In genomic region chr16:56715608-56716007, GRCm38 (mm10) we compare ENCODE assay signal across 9 mouse cellular contexts. TPM values are rescaled to one million over a fixed set of nuclear protein-coding genes. Genes with fewer than 3 reads are reported as not detected.
A peak's percentile ranks its signal among the peaks of the same experiment; 100 is the strongest.
DNase-seq lines count a peak whose midpoint lies in the region; ATAC-seq and TF ChIP-seq lines count a peak whose summit lies in the region.
"Had no signal": no experiment of that assay in that cellular context is flagged by ENCODE, and none has a peak within 500 bp of the region (broad histone marks: within the 10 kb centered on the region; RNA-seq: fewer than 3 reads in every experiment).

No protein-coding gene starts in this region.

- H3K27me3 ChIP-seq in heart, embryonic 13.5 days (replicated peaks), result no peaks in the 10 kb centered on the region
- H3K27me3 ChIP-seq in intestine, embryonic 14.5 days (replicated peaks; ENCODE audit: control insufficient read depth, insufficient read depth, low read length), result no peaks in the 10 kb centered on the region
- H3K27me3 ChIP-seq in midbrain, embryonic 16.5 days (ENCODE audit: control insufficient read depth, insufficient read depth, low read depth, low read length), result no peaks in the 10 kb centered on the region

- peak overlapping the region; percentile 94 for H3K9ac ChIP-seq in heart, embryonic 13.5 days
- no peak overlapping the region for H3K9ac ChIP-seq in intestine, embryonic 14.5 days (ENCODE audit: low read length)
- no peak overlapping the region for H3K9ac ChIP-seq in midbrain, embryonic 16.5 days (ENCODE audit: low read depth, low read length)

- peak overlapping the region; percentile 81 for H3K4me2 ChIP-seq in heart, embryonic 13.5 days
- H3K4me2 ChIP-seq in intestine, embryonic 14.5 days (ENCODE audit: low read length), result peak overlapping the region; percentile 73
- peak overlapping the region; percentile 77 for H3K4me2 ChIP-seq in midbrain, embryonic 16.5 days (ENCODE audit: low read length)

- TF ChIP-seq CTCF in cortical plate, adult 2 months (IDR thresholded peaks at IDR 0.05; ENCODE audit: extremely low read depth, insufficient read depth, low read length), result no peak

- peaks cover 31% of the 10 kb centered on the region for H3K36me3 ChIP-seq in heart, embryonic 13.5 days
- H3K36me3 ChIP-seq in intestine, embryonic 14.5 days (ENCODE audit: control insufficient read depth, insufficient read depth, low read length), result peaks cover 21% of the 10 kb centered on the region
- 0 out of 2 replicates have a peak, but pooled peaks cover 2% of the 10 kb centered on the region for H3K36me3 ChIP-seq in midbrain, embryonic 16.5 days (ENCODE audit: control insufficient read depth, insufficient read depth, low read length)

- WGBS in heart, embryonic 13.5 days, result 55% methylated on average over 3 of the region's 3 CpGs
- WGBS in intestine, embryonic 14.5 days, result 67% methylated on average over 3 of the region's 3 CpGs
- WGBS in midbrain, embryonic 16.5 days, result 74% methylated on average over 3 of the region's 3 CpGs

- no peak for TF ChIP-seq POLR2A in cortical plate, adult 2 months (IDR thresholded peaks at IDR 0.05; ENCODE audit: extremely low read depth, insufficient read depth, low read length)

- peak overlapping the region; percentile 79 for H3K4me3 ChIP-seq in heart, embryonic 13.5 days
- H3K4me3 ChIP-seq in cortical plate, adult 2 months (ENCODE audit: insufficient read depth, low read length), result peak overlapping the region; percentile 49; the same call in 1 of the 2 replicates
- H3K4me3 ChIP-seq in intestine, embryonic 14.5 days (ENCODE audit: low read depth, low read length), result peak overlapping the region; percentile 87; the same call in 1 of the 2 replicates
- H3K4me3 ChIP-seq in midbrain, embryonic 16.5 days (ENCODE audit: low read depth, low read length), result peak overlapping the region; percentile 76; the same call in 1 of the 2 replicates

- peak overlapping the region; percentile 99; the same call in 1 of the 2 replicates for H3K27ac ChIP-seq in heart, embryonic 13.5 days (replicated peaks)
- no peak overlapping the region for H3K27ac ChIP-seq in cortical plate, adult 2 months (ENCODE audit: insufficient read depth, low read length)
- H3K27ac ChIP-seq in intestine, embryonic 14.5 days (ENCODE audit: low read depth), result no peak overlapping the region
- no peak overlapping the region for H3K27ac ChIP-seq in midbrain, embryonic 16.5 days (ENCODE audit: low read length)

- H3K9me3 ChIP-seq in heart, embryonic 13.5 days, result no peaks in the 10 kb centered on the region
- H3K9me3 ChIP-seq in intestine, embryonic 14.5 days (ENCODE audit: control insufficient read depth, low read length), result no peaks in the 10 kb centered on the region
- no peaks in the 10 kb centered on the region for H3K9me3 ChIP-seq in midbrain, embryonic 16.5 days (replicated peaks; ENCODE audit: control insufficient read depth, low read length, poor library complexity, severe bottlenecking)

- peaks cover 28% of the 10 kb centered on the region for H3K4me1 ChIP-seq in heart, embryonic 13.5 days
- H3K4me1 ChIP-seq in cortical plate, adult 2 months (ENCODE audit: control insufficient read depth, insufficient read depth, low read length), result peaks cover 4% of the 10 kb centered on the region; the same call in 1 of the 2 replicates
- peaks cover 16% of the 10 kb centered on the region for H3K4me1 ChIP-seq in intestine, embryonic 14.5 days (replicated peaks; ENCODE audit: control insufficient read depth, insufficient read depth, low read length)
- peaks cover 21% of the 10 kb centered on the region for H3K4me1 ChIP-seq in midbrain, embryonic 16.5 days (ENCODE audit: control insufficient read depth, insufficient read depth, low read length)

- intact Hi-C loops in heart, postnatal 25 days (cut with DNase I), result loop anchor here (5.0 kb wide), 1 partner anchor 407 kb away; the partner anchor contains the start of gene Tomm70a
- intact Hi-C loops in gastrocnemius, postnatal 36 days (cut with DNase I), result no loop called here

- no peak for DNase-seq in heart, postnatal 25 days (ENCODE audit: low spot score)
- no peak for DNase-seq in intestine, embryonic 14.5 days (ENCODE audit: low spot score)
- no peak for DNase-seq in gastrocnemius, postnatal 36 days
- DNase-seq in embryo, embryonic 10 days (ENCODE audit: low spot score), result no peak
- no peak for DNase-seq in spleen, adult 18-20 months
- DNase-seq: embryo, embryonic 11 days had no signal

- no peak for ATAC-seq in heart, embryonic 13.5 days (ENCODE audit: extremely low read depth, insufficient number of reproducible peaks, low FRiP score, low TSS enrichment)
- ATAC-seq in intestine, embryonic 14.5 days (replicated peaks; ENCODE audit: low FRiP score, low TSS enrichment, low read depth), result no peak
- no peak for ATAC-seq in midbrain, embryonic 16.5 days

RNA-seq across cellular contexts. Expression of gene Tfg, which starts 1.6 kb away (rescaled TPM):
- 129 and 138 TPM in 2 replicates for polyA plus RNA-seq in heart, embryonic 13.5 days (2015; fragmentation: Nextera tagmentation; extraction: Ambion mirVana)
- 10 to 100 TPM; 48.0 to 49.5 TPM for total RNA-seq in heart, postnatal 25 days (2021)
- 66.0 and 66.9 TPM in 2 replicates for polyA plus RNA-seq in cortical plate, adult 2 months (2012; rRNA removed)
- polyA plus RNA-seq in intestine, embryonic 14.5 days (2014; fragmentation: Nextera tagmentation; extraction: Ambion mirVana), result 151 and 162 TPM in 2 replicates
- polyA plus RNA-seq in midbrain, embryonic 16.5 days (2015; fragmentation: Nextera tagmentation; extraction: Ambion mirVana), result 163 and 170 TPM in 2 replicates
- total RNA-seq in gastrocnemius, postnatal 36 days (2021), result 10 to 100 TPM; 41.1 to 42.7 TPM
